Mouse (Mus musculus) 3T3-L1 (cell line): ENCODE data around the gene Gm45711.
A peak's percentile ranks its signal among the peaks of the same experiment; 100 is the strongest.
"Not testable (repeated sequence)": the region's sequence is repeated elsewhere in the genome, so short reads cannot be mapped to it uniquely, and the experiment has no call there.

Source experiments
- DNase-seq: peaks from one replicate; pipeline ENCODE4 v3.0.0-alpha.2; 2015; ENCODE audit warnings: low read depth, low spot score

Gm45711 gene

DNA sequence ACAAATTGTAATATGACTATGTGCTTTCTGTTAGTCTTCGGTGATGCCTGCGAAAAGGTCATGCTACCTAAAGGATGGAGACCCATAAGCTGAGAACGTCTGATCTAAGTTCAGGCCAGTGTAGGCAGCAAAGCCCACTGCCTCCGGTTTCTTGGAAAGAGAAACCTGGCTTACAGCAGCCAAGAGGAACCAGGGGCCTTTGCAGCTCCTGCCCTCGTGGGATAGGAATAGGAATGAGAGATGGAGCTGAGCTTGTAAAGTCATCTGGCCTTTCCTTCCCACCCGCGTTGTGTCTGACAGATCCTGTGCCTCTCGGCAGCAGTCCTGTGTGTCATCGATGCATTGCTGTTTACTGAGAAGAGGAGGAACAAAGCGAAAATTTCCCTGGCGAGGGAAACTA is 11.4 kb upstream of the Gm45711 start, which contains the start of gene Gm11020:
Gm11020 (plus strand) TSS at position 301 of the 400 bp plus-strand sequence.
- not testable (repeated sequence) for DNase-seq

DNA sequence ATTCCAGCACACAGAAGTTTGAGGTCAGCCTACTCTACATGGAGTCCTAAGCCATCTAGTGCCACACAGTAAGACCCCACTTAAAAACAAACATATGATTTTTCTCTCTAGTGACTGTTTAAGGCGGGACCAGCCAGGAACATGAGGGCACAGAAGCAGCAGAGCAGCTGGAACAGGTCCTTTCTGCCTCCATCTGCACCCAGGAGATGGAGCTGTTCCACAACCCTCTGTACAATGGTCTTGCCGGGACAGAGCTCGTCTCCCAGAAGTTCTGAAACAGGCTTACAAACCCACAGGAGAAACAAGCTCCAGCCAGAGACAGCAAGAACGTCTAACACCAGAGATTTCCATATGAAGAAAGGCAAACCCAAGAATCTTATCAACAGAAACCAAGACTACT is 3.4 kb upstream of the Gm45711 start:
- peak; percentile 24 for DNase-seq

DNA sequence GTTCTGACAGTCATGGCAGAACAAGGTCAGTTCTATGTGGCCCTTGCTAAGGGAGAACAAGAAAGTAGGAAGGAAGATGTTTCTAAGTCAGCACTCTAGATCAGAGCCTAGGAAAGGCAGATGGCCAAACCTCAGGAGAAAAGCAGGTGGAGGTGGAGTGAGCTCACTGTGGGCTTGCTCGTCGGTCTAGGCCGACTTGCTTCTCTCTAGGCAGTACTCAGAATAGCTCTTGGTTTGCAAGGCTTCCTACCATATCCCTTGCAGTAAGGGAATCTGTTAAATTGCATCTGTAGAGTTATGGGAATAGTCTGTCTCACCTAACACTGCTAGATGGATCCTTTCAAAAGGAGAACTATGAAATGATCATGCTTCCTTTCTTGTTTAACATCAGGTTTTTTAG is 2.1 kb upstream of the Gm45711 start:
- DNase-seq = not testable (repeated sequence)

DNA sequence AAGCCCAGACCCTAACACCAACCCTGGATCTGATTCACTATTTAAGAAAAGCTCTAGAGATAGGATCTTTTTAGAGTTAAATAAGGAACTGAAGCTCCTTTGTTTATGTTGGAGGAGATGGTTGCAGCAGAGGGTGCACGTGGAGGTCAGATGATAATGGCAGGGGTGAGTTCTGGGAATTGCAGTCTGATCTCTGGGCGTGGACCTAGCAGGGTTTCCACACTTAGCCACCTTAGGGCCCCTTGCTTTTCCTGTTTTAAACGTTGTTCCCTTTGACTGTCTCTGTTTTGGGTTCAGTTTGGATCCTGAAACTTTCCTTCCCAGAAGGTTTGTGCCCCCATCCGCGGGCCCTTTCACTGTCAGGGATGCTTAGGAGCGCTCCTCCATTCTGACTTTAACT is 1.5 kb downstream of the Gm45711 start:
- not testable (repeated sequence) for DNase-seq

DNA sequence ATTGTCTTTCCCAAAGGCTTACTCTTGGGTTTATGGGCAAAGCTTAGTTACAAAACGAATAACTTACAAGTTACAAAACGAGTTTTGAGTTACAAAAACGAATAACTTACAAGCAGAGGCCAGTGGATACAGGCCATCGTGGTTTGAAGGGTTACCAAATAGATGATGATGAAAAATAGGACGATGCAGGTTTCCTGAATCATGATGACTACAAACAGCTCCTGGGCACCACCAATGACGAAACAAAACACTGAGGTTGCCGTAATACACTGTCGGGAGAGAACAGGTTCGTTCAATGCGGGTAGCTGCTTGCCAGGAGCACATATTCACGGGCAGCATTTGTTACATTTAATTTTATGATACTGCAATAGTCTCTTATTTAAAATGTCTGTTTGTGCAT is 4.9 kb downstream of the Gm45711 start:
- no peak for DNase-seq

DNA sequence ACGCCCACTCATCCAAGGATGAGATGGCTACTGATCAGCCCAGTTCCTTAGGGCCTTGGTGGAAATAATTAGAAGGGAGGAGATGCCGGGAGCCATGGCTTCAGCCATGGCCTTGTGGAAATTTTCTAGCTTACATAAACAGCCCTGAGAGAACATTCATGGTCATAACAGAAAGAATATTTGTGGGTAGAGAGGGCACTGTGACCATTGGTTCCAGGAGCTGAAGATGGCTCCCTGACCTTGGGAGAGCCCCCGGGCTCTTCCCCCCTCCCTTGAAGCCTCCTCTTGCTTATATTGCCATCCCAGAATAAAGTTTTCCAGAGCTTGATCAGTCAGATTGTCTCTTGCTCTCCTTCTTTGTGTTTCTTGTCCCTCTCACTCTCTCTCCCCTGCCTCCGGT is 7.3 kb downstream of the Gm45711 start:
- not testable (repeated sequence) for DNase-seq

DNA sequence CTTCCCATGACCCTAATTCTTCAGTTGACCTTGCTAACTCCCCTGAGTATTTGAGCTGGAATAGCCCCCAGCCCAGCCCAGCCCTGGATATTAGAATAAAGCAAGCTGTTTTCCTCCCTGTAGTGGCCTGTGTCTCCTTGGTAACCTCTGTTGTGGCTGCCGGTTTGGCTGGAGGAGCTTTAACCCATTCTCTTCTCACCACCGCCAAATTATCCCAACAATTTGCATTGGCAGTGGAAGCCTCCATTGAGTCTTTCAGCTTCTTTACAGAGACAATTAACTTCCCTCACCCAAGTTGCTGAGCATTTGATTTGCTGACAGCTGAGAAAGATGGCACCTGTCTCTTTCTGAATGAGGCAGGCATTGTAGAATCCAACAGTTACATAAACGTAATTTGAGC is 8.3 kb downstream of the Gm45711 start:
- DNase-seq = not testable (repeated sequence)

DNA sequence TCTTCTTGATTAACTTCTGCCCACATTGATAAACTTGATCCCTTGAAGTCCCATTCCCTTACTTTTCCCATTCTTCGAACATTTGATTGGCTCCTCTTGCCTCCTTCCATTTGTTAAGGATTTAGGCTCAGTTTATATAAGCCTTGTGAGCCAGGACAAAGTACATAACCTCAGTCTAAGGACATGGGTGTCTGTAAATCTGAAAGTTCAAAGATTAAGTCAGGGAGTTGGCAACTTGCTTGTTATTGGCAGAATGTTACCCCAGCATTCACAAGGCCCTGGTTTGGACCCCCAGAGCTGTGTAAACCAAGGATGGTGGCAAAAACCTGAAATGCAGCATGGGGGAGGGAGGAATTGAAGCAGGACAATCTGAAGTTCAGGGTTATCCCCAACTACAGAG is 15.5 kb downstream of the Gm45711 start:
- DNase-seq = no peak

DNA sequence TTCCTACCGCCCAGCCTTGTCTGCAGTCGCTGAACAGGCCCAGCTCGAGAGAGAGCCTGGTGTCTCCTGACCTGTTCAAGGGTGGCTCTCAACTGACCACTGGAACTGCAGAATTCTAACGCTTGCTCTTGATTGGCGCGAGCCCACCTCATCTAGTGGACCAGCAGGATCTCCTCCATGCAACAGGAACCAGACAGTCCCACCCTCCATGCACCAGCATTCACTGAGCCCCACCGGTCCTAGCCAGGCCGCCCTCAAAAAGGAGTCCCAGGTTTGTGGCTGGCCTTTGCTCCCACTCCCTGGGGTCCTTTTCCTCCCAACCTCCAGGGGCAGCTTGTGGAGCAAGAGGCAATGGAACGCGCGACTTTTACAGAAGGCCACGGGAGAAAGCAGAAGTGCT is 16.8 kb downstream of the Gm45711 start, which contains the start of gene Cmtm2a:
Cmtm2a (minus strand) TSS at position 101 of the 400 bp plus-strand sequence.
- DNase-seq = not testable (repeated sequence)

DNA sequence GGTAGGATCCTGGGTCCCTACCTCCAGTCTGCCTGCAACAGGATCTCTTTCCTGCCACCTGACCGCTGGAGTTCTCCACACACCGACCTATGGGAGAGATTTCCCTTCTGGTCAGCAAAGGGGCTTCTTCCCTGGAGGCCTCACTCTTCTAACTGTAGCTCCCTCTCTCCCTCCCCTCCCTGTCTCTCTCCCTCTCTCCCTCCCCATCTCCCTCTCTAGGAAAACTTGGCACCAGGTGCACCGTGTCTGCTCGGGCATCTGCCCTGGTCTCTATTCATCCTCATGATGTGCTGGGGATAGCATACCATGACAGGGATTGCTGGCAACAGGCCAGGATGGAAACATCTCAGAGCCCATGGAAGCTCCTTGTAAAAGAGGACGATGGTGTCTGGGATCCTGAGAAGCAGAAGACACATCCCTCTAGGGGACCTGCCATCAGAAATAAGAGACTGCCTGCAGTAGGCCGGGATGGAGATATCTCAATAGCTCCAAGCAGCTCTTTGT is 40.9 kb downstream of the Gm45711 start:
- DNase-seq = no peak

DNA sequence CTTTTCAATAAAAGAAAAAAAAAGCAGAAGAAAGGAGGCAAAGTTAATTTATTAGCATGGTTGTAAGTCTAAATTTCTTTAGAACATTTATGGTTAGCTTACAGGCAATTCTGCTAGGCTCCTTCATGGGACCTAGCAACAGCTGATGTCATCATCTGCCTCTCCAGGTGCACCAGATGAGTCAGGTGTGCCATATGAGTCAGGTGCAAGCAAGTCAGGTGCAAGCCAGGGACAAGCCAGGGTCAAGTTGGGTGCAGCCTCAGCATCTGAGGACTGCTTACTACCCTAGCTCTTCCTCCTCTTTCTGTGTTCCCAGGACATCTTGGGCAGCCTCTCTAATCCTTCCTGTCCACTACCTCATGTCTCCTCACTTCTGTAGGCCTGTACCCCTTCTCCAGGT is 41.5 kb downstream of the Gm45711 start:
- DNase-seq = no peak

DNA sequence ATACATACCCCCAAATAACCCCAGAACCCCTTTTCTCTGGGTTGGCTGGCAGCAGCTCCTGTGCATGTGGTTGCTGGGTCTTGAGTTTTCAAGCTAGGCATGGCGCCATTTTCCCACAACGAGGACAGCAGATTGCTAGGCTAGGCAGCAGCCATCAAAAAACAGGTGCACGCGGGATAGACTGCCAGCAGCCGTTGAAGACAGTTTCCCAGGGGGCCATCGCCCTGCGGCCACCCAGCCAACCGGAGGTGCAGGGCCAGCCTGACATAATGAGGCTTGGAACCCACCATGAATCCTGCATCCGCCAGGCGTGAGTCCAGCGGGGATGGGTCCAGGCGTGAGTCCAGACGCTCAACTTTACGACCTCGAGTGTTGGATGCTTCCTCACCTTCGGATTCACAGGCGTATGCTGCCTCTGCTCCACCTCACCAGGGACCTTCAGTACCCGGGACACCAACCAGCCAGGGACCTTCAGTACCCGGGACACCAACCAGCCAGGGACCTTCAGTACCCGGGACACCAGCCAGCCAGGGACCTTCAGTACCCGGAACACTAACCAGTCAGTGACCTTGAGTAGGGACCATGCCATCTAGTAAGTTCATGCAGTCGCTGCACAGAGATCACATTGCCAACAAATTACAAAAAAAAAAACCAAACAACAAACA is 45.5 kb downstream of the Gm45711 start:
- not testable (repeated sequence) for DNase-seq

DNA sequence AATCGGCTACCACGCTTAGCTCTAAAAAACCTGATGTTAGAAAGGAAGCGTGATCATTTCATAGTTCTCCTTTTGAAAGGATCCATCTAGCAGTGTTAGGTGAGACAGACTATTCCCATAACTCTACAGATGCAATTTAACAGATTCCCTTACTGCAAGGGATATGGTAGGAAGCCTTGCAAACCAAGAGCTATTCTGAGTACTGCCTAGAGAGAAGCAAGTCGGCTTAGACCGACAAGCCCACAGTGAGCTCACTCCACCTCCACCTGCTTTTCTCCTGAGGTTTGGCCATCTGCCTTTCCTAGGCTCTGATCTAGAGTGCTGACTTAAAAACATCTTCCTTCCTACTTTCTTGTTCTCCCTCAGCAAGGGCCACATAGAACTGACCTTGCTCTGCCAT is 48.1 kb downstream of the Gm45711 start:
- DNase-seq = not testable (repeated sequence)

DNA sequence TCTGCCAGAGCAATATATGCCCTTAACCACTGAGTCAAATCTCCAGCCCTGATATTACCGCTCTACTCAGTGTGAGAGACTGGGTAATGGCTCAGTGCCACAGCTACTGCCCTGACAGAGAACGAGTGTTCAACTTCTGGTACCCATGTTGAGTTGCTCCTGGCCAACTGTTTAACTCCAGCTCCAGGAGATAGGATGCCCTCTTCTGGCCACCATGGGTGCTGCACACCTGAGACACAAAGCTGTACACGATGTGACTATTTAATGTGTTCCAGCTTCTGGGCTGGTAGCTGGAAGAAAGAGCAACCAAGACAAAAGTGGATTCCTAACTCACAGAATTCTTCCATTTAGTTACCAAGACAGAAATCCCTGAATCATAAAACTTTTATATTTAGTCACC is 56.9 kb downstream of the Gm45711 start:
- peak; percentile 57 for DNase-seq

DNA sequence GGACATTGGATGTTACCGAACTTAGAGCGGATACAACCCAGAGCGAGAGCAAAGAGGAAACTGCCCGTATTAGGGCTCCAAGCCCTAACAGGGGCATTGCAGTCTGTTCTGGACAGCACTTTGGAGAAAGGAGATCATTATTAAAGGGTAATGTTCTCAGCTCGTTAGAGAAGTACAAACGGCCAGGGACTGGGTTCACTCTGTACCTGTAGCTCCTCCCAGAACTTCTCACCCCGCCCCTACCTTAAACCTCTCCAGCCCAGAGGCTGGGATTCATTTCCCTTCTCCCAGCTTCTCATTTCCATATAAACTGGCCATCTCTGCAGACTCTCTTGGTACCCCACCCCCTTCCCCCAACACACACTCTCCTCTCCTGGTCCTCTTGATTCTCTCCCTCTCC is 58.4 kb downstream of the Gm45711 start:
- DNase-seq = peak; percentile 48

DNA sequence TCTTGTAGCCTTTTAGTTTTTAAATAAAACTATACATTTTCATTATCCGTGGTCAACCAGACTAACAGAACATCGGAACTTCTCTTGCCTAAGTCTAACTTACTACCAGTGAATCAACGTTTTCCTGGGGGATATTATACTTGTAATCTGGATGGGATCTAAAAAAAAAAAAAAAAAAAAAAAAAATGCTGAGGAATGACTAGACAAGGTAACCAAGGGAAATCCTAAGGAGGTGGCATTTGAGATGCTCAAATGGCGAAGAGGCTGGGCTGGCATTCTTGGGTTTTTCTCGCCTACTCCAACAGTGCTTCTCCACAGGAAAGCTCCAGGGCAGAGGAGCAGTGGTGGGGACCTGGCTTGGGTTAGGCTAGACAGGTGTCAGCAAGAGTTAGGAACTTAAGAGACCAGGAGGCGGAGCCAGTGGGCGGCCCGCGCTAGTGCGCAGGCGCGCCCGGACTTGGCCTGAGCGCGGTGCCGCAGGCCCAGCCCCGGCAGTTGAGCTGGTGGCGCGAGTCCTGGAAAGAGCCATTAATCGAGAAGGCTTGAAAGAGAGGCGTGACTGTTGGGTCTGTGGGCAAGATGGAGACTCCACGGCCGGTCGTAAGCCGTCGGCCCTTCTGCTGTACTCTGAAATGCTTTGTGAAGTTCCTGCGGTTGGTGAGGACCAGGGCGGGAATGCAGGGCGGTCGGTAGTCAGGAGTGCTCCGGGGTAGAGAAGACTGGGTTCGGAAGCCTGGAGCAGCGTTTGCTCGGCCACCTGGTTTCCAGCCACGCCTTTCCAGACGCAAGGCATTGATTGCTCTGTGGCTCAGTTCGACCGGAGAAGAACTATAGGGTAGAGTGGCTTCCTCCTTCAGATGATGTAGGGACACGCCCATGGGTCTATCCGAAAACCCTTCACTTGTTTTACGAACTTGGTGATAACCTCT is 59.2 kb downstream of the Gm45711 start, which contains the start of gene Cklf:
Cklf (plus strand) TSS at position 423 of the 929 bp plus-strand sequence.
- DNase-seq = peak; percentile 94

DNA sequence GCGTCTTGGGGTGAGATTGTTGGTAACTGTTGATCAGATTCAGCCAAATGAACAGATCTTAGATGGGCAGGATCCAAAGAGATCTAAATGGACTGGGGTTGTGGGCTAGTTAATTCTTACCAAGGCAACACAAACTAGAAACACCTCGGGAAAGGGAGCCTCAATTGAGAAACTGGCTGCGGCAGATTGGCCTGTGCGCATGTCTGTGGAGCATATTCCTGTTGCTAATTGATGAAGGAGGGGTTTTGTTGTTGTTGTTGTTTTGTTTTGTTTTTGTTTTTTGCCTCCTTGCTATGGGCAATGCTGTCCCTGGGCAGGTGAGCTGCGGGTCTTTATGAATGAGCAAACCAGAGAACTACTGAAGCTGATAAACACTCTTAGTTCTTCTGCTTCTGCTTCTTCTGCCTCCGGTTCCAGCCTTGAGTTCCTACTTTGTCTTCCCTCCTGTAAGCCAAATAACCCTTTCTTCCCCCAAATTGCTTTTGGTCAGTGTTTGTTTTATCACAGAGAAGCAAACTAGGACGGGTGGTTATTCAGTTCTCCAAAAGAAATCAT is 60.4 kb downstream of the Gm45711 start:
- DNase-seq = no peak

DNA sequence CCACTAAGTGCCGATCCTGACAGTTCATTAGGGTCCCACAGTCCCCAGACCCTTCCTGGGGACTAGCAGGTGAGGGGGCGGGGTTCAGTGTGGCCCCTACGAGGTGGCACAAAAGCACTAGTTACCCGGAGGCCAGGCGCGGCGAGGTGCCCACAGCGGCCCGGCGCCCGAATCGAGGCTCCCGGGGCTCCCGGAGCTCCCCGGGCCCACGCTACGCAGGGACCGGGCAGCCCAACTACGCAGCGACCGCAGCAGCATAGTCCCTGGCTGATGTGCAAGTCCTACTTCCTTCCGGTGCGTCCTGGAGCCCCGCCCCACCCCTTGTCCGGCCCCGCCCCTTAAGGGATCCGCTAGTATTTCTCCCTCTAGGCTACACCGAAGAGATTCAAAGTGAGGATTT is 61.6 kb downstream of the Gm45711 start, which contains the start of gene Tk2:
Tk2 (minus strand) TSS at position 283 of the 400 bp plus-strand sequence.
- DNase-seq = peak; percentile 88

DNA sequence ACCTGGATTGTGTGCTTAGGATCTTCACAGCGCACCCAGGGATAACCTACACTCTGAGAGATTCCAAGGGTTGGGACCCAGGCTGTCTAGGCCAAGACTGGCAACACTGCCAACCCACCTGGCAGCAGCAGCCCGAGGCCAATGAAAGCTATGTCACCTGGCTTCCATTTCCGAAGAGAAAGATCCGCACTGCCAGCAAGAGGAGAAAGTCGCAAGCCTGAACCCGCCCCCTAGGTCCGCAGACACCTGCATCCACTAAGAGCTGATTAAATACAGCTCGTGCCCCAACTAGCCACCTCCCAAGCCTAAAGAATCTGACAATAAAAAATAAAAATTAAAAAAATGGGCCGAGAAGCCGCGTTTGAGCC is 62.0 kb downstream of the Gm45711 start:
- peak; percentile 25 for DNase-seq

DNA sequence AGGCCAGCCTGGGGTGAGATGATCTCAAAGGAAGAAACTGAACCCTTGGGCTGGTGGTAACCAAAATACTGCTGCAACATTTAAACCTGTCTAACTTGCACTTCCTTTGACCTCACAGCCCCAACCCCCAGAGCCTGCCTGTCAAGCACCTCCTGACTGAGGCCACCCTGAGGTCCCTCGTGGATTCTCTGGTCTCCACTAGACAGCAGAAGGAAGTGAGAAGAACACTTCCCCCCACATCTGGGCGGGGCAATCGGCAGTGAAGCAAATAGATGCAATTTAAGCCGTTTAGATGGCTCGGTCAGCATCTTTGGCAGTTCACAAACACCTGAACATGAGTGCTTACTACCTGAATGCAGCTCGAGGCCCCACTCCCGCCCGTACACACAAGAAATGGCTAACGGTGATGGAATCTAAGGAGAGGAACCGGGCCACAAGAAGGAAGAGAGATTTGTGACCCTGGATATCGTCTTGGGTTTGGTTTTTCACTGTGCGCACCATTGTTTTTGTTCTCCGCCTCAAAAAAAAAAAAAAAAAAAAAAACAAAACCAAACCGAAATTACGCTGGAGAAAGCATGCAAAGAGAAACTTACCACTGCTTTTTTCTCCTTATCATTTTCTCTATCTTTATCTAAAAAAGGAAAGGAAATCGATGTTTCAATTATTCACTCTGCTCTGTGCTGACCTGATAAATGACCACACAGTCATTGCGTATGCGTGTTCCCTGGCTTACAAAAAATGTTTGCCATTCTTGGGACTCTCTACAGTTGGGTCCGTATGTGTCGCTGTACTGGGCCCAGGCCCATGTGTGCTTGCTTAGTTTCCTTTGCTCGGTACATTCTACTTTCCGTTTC is 62.6 kb downstream of the Gm45711 start:
- DNase-seq = peak; percentile 14

DNA sequence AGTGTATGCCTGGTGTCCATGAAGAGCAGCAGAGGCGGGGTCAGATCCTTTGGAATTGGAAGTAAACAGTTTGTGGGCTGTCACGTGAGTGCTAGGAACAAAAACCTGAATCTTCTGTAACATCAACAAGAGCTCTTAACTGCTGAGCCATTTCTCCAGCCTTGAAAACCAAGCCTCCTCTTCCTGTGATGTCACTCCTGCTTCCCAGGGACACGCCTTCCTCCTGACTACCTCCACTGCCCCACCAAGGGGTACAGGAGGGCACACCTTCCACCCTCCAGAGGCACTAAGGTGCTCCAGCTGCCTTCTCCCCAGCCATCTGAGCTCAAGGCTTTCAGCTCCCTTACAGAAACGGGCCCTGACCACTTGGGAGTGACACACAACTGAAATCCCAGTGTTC is 63.3 kb downstream of the Gm45711 start:
- no peak for DNase-seq
